Mouse (Mus musculus) stomach, postnatal 0 days (tissue): ENCODE measurements at regions not wholly inside any gene's neighbourhood (a gene's known extent, or its start where the extent isn't known, plus 50 kb on each side); places are given as distances from the start of the nearest gene placed in this dataset.

Source experiments
- CTCF ChIP-seq: IDR thresholded peaks from 2 replicates; pipeline ENCODE4 v1.5.1; 2016; ENCODE audit warnings: antibody characterized with exemption, low read depth, mild to moderate bottlenecking, moderate library complexity
- EP300 ChIP-seq: optimal IDR thresholded peaks from 2 replicates; pipeline ENCODE3; 2016; ENCODE audit warnings: antibody characterized with exemption

- TF ChIP-seq CTCF (no peak), EP300 (no peak)
Measured at GRCm38 (mm10) chr11:82537931-82538330, 149.2 kb downstream of the Tmem132e start.
